Mouse (Mus musculus): ENCODE measurements around the gene 1190007I07Rik.
"Not testable (repeated sequence)": the region's sequence is repeated elsewhere in the genome, so short reads cannot be mapped to it uniquely, and the experiment has no call there.

DNA sequence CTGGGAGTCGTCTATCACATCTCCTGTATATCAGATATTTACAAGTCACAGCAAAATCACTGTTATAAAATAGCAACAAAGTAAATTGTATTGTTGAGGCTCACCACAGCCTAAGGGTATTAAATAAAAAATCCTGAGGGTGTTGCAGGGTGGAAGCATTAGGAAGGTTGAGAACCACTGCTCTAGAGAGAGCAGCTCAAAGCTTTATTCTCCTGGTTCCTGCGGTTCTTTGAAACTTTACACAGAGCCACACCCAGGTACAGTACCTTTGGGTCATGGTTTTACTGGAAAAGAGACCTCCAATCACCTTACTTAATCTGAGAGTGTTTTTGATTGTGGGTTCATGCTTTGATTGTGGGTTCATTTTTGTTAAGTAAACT lies 515 bp upstream of the 1190007I07Rik start:
- not testable (repeated sequence) for TF ChIP-seq CTCF (IDR thresholded peaks at IDR 0.05; ENCODE audit: insufficient read depth, low read length); POLR2A (IDR thresholded peaks at IDR 0.05; ENCODE audit: borderline replicate concordance, extremely low read depth, low read depth, low read length)

All from lung, adult 2 months (tissue).